Mouse (Mus musculus): ENCODE results near the gene Ppil1. TPM values are rescaled to one million over a fixed set of nuclear protein-coding genes. Genes with fewer than 3 reads are reported as not detected.
"Not testable (repeated sequence)": the region's sequence is repeated elsewhere in the genome, so short reads cannot be mapped to it uniquely, and the experiment has no call there.

The Ppil1 gene
- polyA plus RNA-seq, 1 experiment from 2014 or later, result 151 TPM

DNA sequence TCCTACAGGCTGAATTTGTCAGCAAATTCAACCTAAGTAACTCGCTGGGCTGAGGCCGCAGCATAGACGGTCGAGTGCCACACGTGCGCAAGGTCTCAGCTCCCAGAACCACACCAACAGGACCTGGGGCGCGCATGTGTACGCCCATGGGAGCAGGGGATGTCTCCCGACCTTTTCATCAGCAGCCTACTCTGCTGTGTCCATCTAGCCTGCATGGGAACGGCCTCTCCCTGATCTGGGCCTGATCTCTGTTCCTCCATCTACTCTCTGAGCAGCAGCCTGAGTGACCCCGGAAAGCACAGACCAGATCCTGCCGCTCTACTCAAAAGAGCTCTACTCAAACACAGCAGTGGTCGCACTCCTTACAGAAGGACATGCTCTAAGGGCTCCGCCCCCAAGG, 3.5 kb downstream of the Ppil1 start:
- Histone ChIP-seq H3K9ac (0 out of 2 replicates have a peak overlapping the region, but pooled peaks have one; percentile 30), H3K36me3 (ENCODE audit: poor library complexity, severe bottlenecking) (peaks cover 59% of the 10 kb centered on the region), H3K27ac (no peak overlapping the region), H3K9me3 (replicated peaks) (no peaks in the 10 kb centered on the region), H3K27me3 (no peaks in the 10 kb centered on the region), H3K4me2 (no peak overlapping the region), H3K4me3 (no peak overlapping the region), H3K4me1 (peaks cover 43% of the 10 kb centered on the region)
- WGBS, result 88% methylated on average over 15 of the region's 15 CpGs
- no peak for ATAC-seq

DNA sequence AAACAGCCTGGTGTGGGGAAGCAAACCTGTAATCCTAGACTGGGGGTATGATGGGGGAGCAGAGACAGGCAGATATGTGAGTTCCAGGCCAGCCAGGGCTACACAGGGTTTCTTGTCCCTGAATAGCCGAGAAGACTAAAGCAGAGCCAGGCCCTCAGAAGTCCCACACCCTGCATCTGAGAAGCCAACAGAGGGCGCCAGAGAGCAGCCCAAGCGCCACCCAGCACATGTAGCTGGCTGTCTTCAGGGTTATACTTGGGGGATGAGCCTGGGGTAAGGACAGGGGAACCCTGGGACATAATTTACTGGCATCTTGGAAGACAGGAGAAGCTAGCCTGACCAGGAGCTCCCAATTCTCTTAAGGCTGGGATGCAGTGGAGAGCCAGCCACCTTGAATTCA, 4.5 kb downstream of the Ppil1 start:
- Histone ChIP-seq H3K9me3 (replicated peaks) (no peaks in the 10 kb centered on the region), H3K27me3 (no peaks in the 10 kb centered on the region), H3K4me1 (peaks cover 41% of the 10 kb centered on the region), H3K4me2 (no peak overlapping the region), H3K27ac (no peak overlapping the region), H3K9ac (peak overlapping the region; percentile 38; the same call in 1 of the 2 replicates), H3K4me3 (no peak overlapping the region), H3K36me3 (ENCODE audit: poor library complexity, severe bottlenecking) (peaks cover 61% of the 10 kb centered on the region)
- 4% methylated on average over 3 of the region's 3 CpGs for WGBS
- ATAC-seq, result peak; percentile 72

DNA sequence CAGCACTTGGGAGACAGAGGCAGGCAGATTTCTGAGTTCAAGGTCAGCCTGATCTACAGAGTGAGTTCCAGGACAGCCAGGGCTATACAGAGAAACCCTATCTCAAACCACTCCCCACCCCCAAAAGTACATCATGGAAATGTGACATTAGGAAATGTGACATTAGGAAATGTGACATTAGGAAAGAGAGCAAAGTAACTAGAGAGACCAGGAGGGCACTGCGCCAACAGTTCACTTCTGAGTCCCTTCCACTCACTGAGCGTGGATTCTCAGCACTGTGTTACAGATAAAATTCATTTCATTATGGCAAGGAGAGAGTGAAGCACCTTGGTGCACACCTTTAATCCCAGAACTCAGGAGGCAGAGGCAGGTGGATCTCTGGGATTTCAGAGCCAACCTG, 5.1 kb downstream of the Ppil1 start:
- H3K4me2 ChIP-seq, result no peak overlapping the region
- no peak overlapping the region for H3K27ac ChIP-seq
- 0 out of 2 replicates have a peak overlapping the region, but pooled peaks have one; percentile 38 for H3K9ac ChIP-seq
- no peak overlapping the region for H3K4me3 ChIP-seq
- 92% methylated on average over 2 of the region's 2 CpGs for WGBS
- peaks cover 64% of the 10 kb centered on the region for H3K36me3 ChIP-seq (ENCODE audit: poor library complexity, severe bottlenecking)
- ATAC-seq, result no peak
- no peaks in the 10 kb centered on the region for H3K27me3 ChIP-seq
- peaks cover 37% of the 10 kb centered on the region for H3K4me1 ChIP-seq
- no peaks in the 10 kb centered on the region for H3K9me3 ChIP-seq (replicated peaks)

DNA sequence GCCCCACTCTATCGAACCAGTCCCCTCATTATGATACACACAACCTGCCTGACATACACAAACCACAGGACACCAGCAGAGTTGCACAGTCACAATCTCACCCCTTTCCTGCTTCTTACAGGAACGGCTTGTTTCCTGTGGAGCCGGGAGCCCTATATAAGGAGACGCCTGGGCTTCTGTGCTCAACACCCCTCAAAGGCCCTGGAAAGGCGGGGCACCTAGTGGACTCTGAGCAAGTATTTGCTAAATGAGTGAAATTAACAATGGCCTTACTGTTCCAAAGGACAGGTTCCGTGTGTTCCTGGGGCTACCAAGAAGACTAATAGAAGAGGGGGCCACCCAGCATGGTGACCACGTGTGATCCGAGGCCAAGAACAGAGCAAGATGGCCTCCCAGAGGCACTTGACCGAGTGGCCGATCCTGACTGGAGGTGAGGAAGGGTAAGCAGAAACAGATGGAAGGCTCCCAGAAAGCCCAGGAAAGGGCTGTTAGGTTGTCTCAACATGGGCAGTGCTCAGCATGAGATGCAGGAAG, 5.9 kb downstream of the Ppil1 start:
- H3K4me1 ChIP-seq, result peaks cover 34% of the 10 kb centered on the region
- no peak overlapping the region for H3K4me2 ChIP-seq
- H3K4me3 ChIP-seq, result no peak overlapping the region
- H3K36me3 ChIP-seq (ENCODE audit: poor library complexity, severe bottlenecking), result peaks cover 69% of the 10 kb centered on the region
- no peak for ATAC-seq
- 0 out of 2 replicates have a peak overlapping the region, but pooled peaks have one; percentile 18 for H3K9ac ChIP-seq
- H3K27me3 ChIP-seq, result no peaks in the 10 kb centered on the region
- H3K27ac ChIP-seq, result no peak overlapping the region
- no peaks in the 10 kb centered on the region for H3K9me3 ChIP-seq (replicated peaks)
- 89% methylated on average over 10 of the region's 10 CpGs for WGBS

DNA sequence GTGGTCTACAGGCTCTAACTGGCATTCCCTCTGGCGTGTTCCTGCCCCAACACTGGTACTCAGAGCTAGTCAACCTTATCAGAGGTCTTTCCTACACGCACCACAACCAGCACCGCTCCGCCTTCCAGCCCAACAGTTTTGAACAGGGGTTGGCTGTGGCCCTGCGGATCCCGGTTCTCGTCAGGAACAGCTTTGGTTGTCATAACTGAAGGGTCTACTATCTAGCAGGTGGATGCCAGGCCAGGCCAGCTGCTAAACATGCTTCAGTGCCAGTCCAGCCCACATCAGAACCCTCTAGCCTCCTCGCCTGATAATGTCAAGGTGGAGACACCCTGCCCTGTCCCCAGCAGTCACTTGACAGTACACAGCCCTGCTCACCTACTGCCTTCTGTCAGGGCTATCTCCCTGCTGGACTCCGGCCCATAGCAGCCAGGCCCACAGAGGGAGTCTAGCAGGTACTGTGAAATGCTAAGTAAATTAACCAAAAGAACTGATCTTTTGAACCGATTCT, 6.9 kb downstream of the Ppil1 start:
- 94% methylated on average over 10 of the region's 10 CpGs for WGBS
- Histone ChIP-seq H3K27ac (no peak overlapping the region), H3K9ac (0 out of 2 replicates have a peak overlapping the region, but pooled peaks have one; percentile 36), H3K27me3 (no peaks in the 10 kb centered on the region), H3K4me2 (no peak overlapping the region), H3K9me3 (replicated peaks) (no peaks in the 10 kb centered on the region), H3K4me3 (no peak overlapping the region), H3K36me3 (ENCODE audit: poor library complexity, severe bottlenecking) (peaks cover 78% of the 10 kb centered on the region), H3K4me1 (peaks cover 34% of the 10 kb centered on the region)
- no peak for ATAC-seq

DNA sequence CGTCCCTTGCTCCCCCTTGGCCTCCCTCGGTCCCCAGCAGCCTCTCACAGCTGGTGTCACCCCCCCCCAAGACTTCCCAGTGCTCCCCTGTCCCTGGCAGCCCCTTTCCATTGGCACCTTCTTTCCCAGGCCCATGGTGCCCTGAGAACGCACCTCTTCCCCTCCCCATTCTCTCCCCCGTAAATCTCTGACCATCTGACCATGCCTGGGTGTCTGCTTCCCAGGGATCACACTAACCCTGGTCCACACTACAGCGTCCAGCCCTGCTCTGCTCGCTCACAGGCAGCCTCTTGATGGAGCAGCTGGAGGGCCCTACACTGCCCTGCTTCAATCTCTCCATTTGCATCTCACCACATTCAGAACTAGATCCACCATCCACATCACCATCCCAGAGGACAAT, 7.5 kb downstream of the Ppil1 start:
- peaks cover 81% of the 10 kb centered on the region for H3K36me3 ChIP-seq (ENCODE audit: poor library complexity, severe bottlenecking)
- H3K27me3 ChIP-seq, result no peaks in the 10 kb centered on the region
- WGBS, result 88% methylated on average over 6 of the region's 6 CpGs
- peak overlapping the region; percentile 36; the same call in 1 of the 2 replicates for H3K9ac ChIP-seq
- no peak overlapping the region for H3K4me3 ChIP-seq
- peaks cover 34% of the 10 kb centered on the region for H3K4me1 ChIP-seq
- no peaks in the 10 kb centered on the region for H3K9me3 ChIP-seq (replicated peaks)
- no peak overlapping the region for H3K27ac ChIP-seq
- no peak for ATAC-seq
- no peak overlapping the region for H3K4me2 ChIP-seq

DNA sequence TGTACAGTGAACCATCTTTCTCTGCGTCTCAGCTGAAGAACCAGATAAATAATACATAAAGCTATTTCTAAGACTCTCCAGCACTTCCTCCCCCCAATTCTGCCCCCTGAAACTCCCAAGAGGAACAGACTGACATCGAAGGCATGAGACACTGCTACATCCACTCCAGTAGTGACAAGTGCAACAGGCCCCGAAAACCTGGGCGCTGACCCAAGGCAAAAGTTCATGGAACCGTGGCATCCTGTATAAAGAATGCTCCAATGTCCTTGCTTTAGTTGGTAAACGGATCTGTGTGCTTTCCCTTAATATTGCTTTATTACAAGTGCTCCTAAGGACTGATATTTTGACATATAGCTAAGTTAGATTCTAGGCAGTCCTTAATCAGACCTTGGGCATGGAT, 9.2 kb downstream of the Ppil1 start:
- H3K4me1 ChIP-seq, result peaks cover 24% of the 10 kb centered on the region
- not testable (repeated sequence) for ATAC-seq; H3K4me3 ChIP-seq; H3K4me2 ChIP-seq; H3K27me3 ChIP-seq; H3K27ac ChIP-seq; H3K9ac ChIP-seq; H3K9me3 ChIP-seq (replicated peaks)
- WGBS, result 93% methylated on average over 6 of the region's 6 CpGs
- H3K36me3 ChIP-seq (ENCODE audit: poor library complexity, severe bottlenecking), result peaks cover 79% of the 10 kb centered on the region

DNA sequence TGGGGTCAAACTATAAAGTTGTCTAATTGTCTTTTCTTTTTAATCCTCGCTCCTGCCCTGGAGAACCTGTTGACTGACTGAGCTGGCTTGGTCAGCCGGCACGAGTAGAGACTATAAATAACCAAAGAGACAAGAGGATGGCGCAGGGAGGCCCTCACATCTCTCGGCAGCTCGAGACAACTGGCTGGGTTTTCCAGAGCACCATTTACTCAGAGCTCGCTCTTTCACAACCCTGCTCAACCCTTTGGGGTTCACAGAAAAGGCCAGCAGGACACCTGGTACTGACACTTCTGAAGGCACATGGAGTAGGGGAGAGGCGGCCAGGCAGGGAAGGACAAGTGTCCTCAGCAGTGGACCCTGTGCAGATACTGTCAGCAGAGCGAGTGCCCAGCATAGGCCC, 10.3 kb downstream of the Ppil1 start:
- H3K36me3 ChIP-seq (ENCODE audit: poor library complexity, severe bottlenecking), result peaks cover 79% of the 10 kb centered on the region
- H3K4me2 ChIP-seq, result no peak overlapping the region
- 86% methylated on average over 9 of the region's 9 CpGs for WGBS
- ATAC-seq, result no peak
- H3K4me3 ChIP-seq, result no peak overlapping the region
- no peak overlapping the region for H3K27ac ChIP-seq
- H3K9me3 ChIP-seq (replicated peaks), result no peaks in the 10 kb centered on the region
- no peak overlapping the region for H3K9ac ChIP-seq
- no peaks in the 10 kb centered on the region for H3K27me3 ChIP-seq
- peaks cover 20% of the 10 kb centered on the region for H3K4me1 ChIP-seq

DNA sequence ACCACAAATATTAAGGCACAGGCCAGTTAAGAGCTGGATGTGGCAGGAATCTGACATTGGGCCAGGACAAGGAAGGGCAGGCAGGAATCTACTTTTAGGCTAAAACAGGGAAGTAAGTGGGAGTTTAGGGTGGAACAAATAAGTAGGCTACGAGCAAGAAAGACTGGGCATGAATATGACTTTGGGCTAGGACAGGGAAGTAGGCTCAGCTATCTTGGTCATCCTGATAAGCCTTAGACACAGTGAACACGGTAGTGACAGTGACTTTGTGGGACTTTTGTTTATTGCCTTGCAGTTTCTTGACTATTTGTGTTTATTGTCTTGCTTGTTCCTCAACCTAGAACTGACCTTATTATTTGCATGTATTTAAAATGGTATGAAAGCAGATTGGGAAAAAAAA, 10.8 kb downstream of the Ppil1 start:
- no peak for ATAC-seq
- Histone ChIP-seq H3K27ac (no peak overlapping the region), H3K4me2 (no peak overlapping the region), H3K4me3 (no peak overlapping the region), H3K36me3 (ENCODE audit: poor library complexity, severe bottlenecking) (peaks cover 74% of the 10 kb centered on the region), H3K27me3 (no peaks in the 10 kb centered on the region), H3K9ac (no peak overlapping the region), H3K9me3 (replicated peaks) (no peaks in the 10 kb centered on the region), H3K4me1 (peaks cover 20% of the 10 kb centered on the region)
- WGBS, result 94% methylated on average over 2 of the region's 2 CpGs

DNA sequence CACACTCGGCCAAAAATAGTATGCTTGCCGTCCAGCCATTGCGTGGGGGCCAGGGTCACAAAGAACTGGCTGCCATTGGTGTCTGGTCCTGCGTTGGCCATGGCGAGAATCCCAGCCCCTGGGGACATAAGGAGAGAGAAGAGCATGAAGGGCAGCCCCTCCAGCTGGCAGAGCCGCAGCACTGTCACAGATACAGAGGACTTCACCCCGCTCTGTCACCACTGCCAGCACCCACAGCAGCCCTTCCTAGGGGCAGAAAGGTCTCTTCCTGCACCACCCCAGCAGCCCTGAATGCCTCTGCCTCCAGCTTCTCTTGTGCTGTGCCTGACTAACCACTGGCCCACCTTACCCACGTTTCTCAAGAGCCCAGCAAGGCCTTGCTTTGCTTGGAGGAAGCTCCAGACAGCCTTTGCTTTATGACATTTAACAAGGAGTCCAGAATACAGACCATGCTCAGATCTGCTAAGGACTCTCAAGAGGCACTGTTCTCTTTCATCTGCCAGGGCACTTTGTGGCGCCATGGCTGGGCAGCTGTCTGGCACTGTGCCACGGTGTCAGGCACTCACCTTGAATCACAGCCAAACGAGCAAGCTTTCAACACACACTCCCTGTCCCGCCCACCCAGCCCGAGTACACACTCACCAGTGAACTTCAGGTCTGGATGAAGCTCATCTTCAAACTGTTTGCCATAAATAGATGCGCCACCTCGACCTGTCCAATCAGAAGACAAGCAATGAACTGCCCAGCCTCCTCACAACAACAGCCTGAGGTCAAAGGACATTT, 12.2 kb downstream of the Ppil1 start:
- Histone ChIP-seq H3K9me3 (replicated peaks) (no peaks in the 10 kb centered on the region), H3K9ac (no peak overlapping the region; the same call in 1 of the 2 replicates), H3K4me2 (no peak overlapping the region), H3K4me3 (no peak overlapping the region), H3K27me3 (no peaks in the 10 kb centered on the region), H3K4me1 (peaks cover 20% of the 10 kb centered on the region), H3K36me3 (ENCODE audit: poor library complexity, severe bottlenecking) (peaks cover 60% of the 10 kb centered on the region), H3K27ac (peak overlapping the region; percentile 17; the same call in 1 of the 2 replicates)
- ATAC-seq, result no peak
- WGBS, result 68% methylated on average over 15 of the region's 15 CpGs

DNA sequence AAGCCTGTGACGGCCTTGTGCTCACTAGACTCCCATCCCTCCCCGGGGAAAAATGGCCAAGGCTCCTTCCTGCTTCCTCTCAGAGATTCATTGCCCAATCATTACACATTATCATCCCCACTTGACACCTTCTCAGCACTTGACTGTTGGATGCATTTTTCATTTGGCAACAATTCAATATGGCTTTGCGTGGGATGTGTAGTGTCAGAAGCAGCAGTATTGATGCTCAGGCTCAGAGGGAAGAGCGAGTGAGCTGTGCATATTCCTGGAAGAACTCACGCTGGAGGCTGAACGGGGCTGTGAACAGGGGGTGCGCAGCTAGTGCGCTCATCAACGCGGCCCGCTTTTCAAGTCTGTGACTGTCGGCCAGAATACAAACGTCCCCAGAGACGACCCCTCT, 13.0 kb downstream of the Ppil1 start:
- H3K9ac ChIP-seq; H3K4me3 ChIP-seq; H3K9me3 ChIP-seq (replicated peaks); H3K27me3 ChIP-seq; H3K4me2 ChIP-seq; ATAC-seq: not testable (repeated sequence)
- Histone ChIP-seq H3K27ac (0 out of 2 replicates have a peak overlapping the region, but pooled peaks have one; percentile 17), H3K36me3 (ENCODE audit: poor library complexity, severe bottlenecking) (peaks cover 52% of the 10 kb centered on the region), H3K4me1 (peaks cover 25% of the 10 kb centered on the region)
- WGBS, result 89% methylated on average over 14 of the region's 14 CpGs

DNA sequence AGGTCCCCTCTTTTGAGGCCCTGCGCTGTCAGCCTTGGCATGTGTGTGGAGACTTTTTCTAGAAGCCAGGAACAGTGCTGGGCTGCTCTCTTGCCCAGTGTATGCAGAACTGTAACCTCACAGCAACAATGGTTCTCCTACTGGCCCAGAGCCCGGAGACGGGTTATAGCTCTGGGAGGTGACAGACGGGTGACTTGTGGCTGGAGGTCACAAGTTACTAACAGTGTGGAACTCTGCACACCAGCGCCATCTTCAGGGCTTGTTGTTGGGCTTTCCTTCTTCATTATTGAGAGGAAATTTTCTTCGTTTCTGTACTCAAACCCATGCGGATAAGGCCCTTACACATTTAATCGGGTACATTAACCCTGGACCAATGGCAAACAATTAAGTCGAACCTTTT, 14.5 kb downstream of the Ppil1 start:
- WGBS, result 71% methylated on average over 9 of the region's 9 CpGs
- Histone ChIP-seq H3K4me2 (no peak overlapping the region), H3K4me1 (peaks cover 40% of the 10 kb centered on the region), H3K27me3 (no peaks in the 10 kb centered on the region), H3K36me3 (ENCODE audit: poor library complexity, severe bottlenecking) (peaks cover 45% of the 10 kb centered on the region), H3K4me3 (no peak overlapping the region), H3K27ac (no peak overlapping the region), H3K9ac (no peak overlapping the region), H3K9me3 (replicated peaks) (no peaks in the 10 kb centered on the region)
- no peak for ATAC-seq
